Mouse (Mus musculus): ENCODE data around the gene Olfr1093. TPM values are rescaled to one million over a fixed set of nuclear protein-coding genes. Genes with fewer than 3 reads are reported as not detected.

Gene Olfr1093
- not detected in 2 replicates for polyA plus RNA-seq (2016; fragmentation: Nextera tagmentation; extraction: Ambion mirVana)

DNA sequence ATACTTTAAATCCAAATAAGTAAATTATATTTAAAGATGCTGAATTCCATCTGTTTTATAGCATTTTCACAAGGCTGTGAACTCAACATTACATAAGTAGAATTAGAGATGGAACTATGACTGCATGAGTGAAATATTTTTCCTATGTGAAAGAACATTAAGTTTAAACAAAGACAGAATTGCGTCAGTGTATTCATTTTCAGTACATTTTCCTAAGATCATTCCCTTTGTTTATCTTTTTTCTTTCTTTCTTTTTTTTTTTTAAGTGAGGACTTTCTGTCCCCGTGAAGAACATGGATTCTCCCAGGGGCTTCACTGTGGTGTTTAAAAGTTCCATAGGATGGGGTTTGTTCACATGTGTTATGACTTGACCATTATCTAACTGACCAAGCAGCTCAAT, at the start of gene Olfr1093:
TSS of gene Olfr1093 (plus strand) at position 301 of the 400 bp plus-strand sequence.
- H3K9ac ChIP-seq, result no peak within 1 kb of the TSS
- H3K36me3 ChIP-seq (replicated peaks), result no peaks in the 10 kb centered on the region
- no peak within 1 kb of the TSS for H3K4me3 ChIP-seq (replicated peaks)
- H3K4me2 ChIP-seq, result no peak within 1 kb of the TSS
- H3K27ac ChIP-seq, result no peak within 1 kb of the TSS
- H3K4me1 ChIP-seq, result no peaks in the 10 kb centered on the region
- WGBS, result 84% methylated on average over 2 of the region's 2 CpGs
- no peak for ATAC-seq (ENCODE audit: low FRiP score)
- H3K9me3 ChIP-seq, result no peaks in the 10 kb centered on the region
- H3K27me3 ChIP-seq, result no peaks in the 10 kb centered on the region

DNA sequence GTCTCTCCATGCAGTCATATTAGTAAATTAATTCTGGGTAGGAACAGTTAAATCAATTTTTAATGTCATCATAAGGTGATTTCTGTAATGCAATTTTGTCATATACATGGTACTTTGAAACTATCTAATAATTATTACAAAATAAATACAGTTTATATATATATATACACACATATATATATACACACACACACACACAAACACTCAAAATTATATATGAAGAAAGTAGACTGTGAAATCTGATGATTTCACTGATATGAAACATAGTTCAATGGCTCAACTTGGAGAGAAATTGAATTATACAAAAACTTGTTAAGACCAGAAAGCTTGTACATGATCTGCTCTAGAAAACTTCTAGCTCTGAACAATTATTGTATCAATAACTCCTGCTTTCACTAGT, 48.7 kb upstream of the Olfr1093 start, which contains the start of gene Olfr1089:
TSS of gene Olfr1089 (minus strand) at position 101 of the 400 bp plus-strand sequence.
- Histone ChIP-seq H3K27me3 (no peaks in the 10 kb centered on the region), H3K36me3 (replicated peaks) (no peaks in the 10 kb centered on the region), H3K9ac (no peak within 1 kb of the TSS), H3K4me2 (no peak within 1 kb of the TSS), H3K4me3 (replicated peaks) (no peak within 1 kb of the TSS), H3K9me3 (no peaks in the 10 kb centered on the region), H3K27ac (no peak within 1 kb of the TSS), H3K4me1 (no peaks in the 10 kb centered on the region)
- no peak for ATAC-seq (ENCODE audit: low FRiP score)

DNA sequence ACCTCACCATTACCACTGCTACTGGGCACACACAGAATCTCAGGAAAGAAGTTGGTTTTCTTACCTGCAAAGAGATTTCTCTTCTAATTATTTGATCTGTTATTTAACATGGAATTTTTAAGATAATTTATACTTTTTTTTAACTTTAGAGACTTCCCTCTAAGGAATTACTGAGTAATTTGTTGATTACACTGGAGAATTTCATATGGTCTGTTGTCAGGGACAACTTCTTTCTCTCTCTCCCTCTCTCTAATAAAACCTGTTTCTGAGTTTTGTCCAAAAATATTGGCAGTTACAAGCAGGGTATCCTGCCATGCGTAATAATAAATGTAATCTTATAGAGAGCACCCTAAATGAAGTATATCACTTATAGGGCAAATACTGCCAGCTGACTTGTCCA, 23.4 kb upstream of the Olfr1093 start, which contains the start of gene Olfr1090:
TSS of gene Olfr1090 (minus strand) at position 101 of the 400 bp plus-strand sequence.
- H3K9me3 ChIP-seq, result no peaks in the 10 kb centered on the region
- H3K4me2 ChIP-seq, result no peak within 1 kb of the TSS
- ATAC-seq (ENCODE audit: low FRiP score), result no peak
- H3K4me1 ChIP-seq, result no peaks in the 10 kb centered on the region
- H3K27ac ChIP-seq, result no peak within 1 kb of the TSS
- 87% methylated on average over 1 of the region's 1 CpGs for WGBS
- H3K4me3 ChIP-seq (replicated peaks), result no peak within 1 kb of the TSS
- H3K9ac ChIP-seq, result no peak within 1 kb of the TSS
- no peaks in the 10 kb centered on the region for H3K36me3 ChIP-seq (replicated peaks)
- H3K27me3 ChIP-seq, result no peaks in the 10 kb centered on the region

DNA sequence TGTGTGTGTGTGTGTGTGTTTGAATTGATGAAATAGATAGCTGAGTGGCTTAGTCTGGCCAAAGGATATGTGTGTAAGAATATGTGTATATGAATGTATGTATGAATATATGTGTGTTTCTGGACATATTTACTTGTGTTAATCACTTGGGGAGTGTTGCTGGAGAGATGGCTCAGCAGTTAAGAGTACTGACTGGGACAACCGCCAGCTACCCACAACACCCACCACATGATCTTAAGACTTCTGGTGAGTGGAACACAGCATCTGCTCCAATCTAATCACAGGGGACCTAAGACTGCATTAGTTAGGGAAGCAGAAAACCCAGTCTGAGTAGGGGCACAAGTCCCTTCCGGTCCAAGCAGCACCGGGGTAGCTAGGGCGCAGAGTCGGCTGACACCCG, 21.2 kb upstream of the Olfr1093 start:
- H3K27ac ChIP-seq, result no peak overlapping the region
- 98% methylated on average over 6 of the region's 6 CpGs for WGBS
- H3K4me2 ChIP-seq, result no peak overlapping the region
- H3K9me3 ChIP-seq, result no peaks in the 10 kb centered on the region
- no peaks in the 10 kb centered on the region for H3K27me3 ChIP-seq
- H3K4me1 ChIP-seq, result no peaks in the 10 kb centered on the region
- no peaks in the 10 kb centered on the region for H3K36me3 ChIP-seq (replicated peaks)
- H3K4me3 ChIP-seq (replicated peaks), result no peak overlapping the region
- ATAC-seq (ENCODE audit: low FRiP score), result no peak
- no peak overlapping the region for H3K9ac ChIP-seq

DNA sequence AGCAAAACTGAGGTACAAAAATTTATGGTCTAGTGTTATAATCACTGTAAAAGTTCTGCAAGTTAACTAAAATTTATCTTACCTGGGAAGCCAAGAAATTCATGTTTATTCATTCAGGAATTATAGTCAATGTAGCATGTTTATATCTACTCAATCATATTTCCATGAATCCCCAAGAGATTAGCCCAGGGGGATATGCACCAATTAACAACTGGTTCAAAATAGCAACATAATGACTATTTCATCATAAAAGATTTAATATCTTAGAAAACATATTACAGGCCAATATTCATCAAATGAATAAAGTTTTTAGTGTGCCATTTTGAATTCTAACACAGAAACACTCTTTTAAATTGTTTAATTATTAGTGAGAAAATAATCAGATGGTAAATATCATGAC, 27.6 kb downstream of the Olfr1093 start, which contains the start of gene Olfr141:
TSS of gene Olfr141 (minus strand) at position 101 of the 400 bp plus-strand sequence.
- H3K4me3 ChIP-seq (replicated peaks), result no peak within 1 kb of the TSS
- ATAC-seq (ENCODE audit: low FRiP score), result no peak

DNA sequence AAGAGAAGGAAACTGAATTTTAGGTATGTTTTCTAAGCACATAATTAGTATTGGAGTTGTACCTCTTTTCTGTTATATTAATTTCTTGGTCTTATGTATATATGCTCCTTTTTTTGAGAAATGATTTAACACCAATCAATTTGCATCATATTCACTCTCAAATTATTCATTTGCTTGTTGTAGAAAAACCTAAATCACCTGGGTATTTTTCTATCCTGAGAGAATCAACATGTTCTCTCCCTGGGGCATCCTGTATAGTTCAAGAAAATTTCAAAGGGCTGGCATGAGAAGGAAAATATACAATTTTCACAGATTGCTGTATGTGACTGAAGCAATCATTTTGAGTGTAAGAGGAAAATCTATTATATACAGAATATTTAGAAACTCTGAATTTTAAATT, 42.1 kb downstream of the Olfr1093 start, which contains the start of gene Olfr1094:
TSS of gene Olfr1094 (plus strand) at position 301 of the 400 bp plus-strand sequence.
- Histone ChIP-seq H3K4me2 (no peak within 1 kb of the TSS), H3K4me1 (no peaks in the 10 kb centered on the region), H3K27ac (no peak within 1 kb of the TSS), H3K9me3 (no peaks in the 10 kb centered on the region), H3K4me3 (replicated peaks) (no peak within 1 kb of the TSS), H3K27me3 (no peaks in the 10 kb centered on the region), H3K36me3 (replicated peaks) (no peaks in the 10 kb centered on the region), H3K9ac (no peak within 1 kb of the TSS)
- ATAC-seq (ENCODE audit: low FRiP score), result no peak

More for the DNA sequence above, 27.6 kb downstream of the Olfr1093 start, which contains the start of gene Olfr141:
- Histone ChIP-seq H3K9me3 (no peaks in the 10 kb centered on the region), H3K27ac (no peak within 1 kb of the TSS), H3K4me2 (no peak within 1 kb of the TSS), H3K9ac (no peak within 1 kb of the TSS), H3K27me3 (no peaks in the 10 kb centered on the region), H3K4me1 (no peaks in the 10 kb centered on the region), H3K36me3 (replicated peaks) (no peaks in the 10 kb centered on the region)

Other genes starting within 250 kb of the Olfr1093 start
- not detected in 2 replicates for gene Olfr1079, start 240.0 kb upstream of the Olfr1093 start, polyA plus RNA-seq (2016; fragmentation: Nextera tagmentation; extraction: Ambion mirVana)
- gene Olfr1080, start 224.2 kb upstream of the Olfr1093 start, polyA plus RNA-seq (2016; fragmentation: Nextera tagmentation; extraction: Ambion mirVana), result not detected in 2 replicates
- not detected in 2 replicates for gene Olfr1082, start 183.5 kb upstream of the Olfr1093 start, polyA plus RNA-seq (2016; fragmentation: Nextera tagmentation; extraction: Ambion mirVana)
- not detected in 2 replicates for gene Olfr1084, start 142.8 kb upstream of the Olfr1093 start, polyA plus RNA-seq (2016; fragmentation: Nextera tagmentation; extraction: Ambion mirVana)
- gene Olfr1085, start 120.5 kb upstream of the Olfr1093 start, polyA plus RNA-seq (2016; fragmentation: Nextera tagmentation; extraction: Ambion mirVana), result not detected in 2 replicates
- gene Olfr1086, start 102.4 kb upstream of the Olfr1093 start, polyA plus RNA-seq (2016; fragmentation: Nextera tagmentation; extraction: Ambion mirVana), result not detected in 2 replicates
- not detected in 2 replicates for gene Olfr1087, start 84.1 kb upstream of the Olfr1093 start, polyA plus RNA-seq (2016; fragmentation: Nextera tagmentation; extraction: Ambion mirVana)
- not detected in 2 replicates for gene Olfr1089, start 48.8 kb upstream of the Olfr1093 start, polyA plus RNA-seq (2016; fragmentation: Nextera tagmentation; extraction: Ambion mirVana)
- not detected in 2 replicates for gene Olfr1090, start 23.5 kb upstream of the Olfr1093 start, polyA plus RNA-seq (2016; fragmentation: Nextera tagmentation; extraction: Ambion mirVana)
- not detected in 2 replicates for gene Olfr141, start 27.5 kb downstream of the Olfr1093 start, polyA plus RNA-seq (2016; fragmentation: Nextera tagmentation; extraction: Ambion mirVana)
- gene Olfr1094, start 42.2 kb downstream of the Olfr1093 start, polyA plus RNA-seq (2016; fragmentation: Nextera tagmentation; extraction: Ambion mirVana), result not detected in 2 replicates
- not detected in 2 replicates for gene Olfr1095, start 69.2 kb downstream of the Olfr1093 start, polyA plus RNA-seq (2016; fragmentation: Nextera tagmentation; extraction: Ambion mirVana)
- gene Gm13723, start 92.3 kb downstream of the Olfr1093 start, polyA plus RNA-seq (2016; fragmentation: Nextera tagmentation; extraction: Ambion mirVana), result not detected in 2 replicates
- gene Olfr1097, start 109.7 kb downstream of the Olfr1093 start, polyA plus RNA-seq (2016; fragmentation: Nextera tagmentation; extraction: Ambion mirVana), result not detected in 2 replicates
- gene Olfr1098, start 142.1 kb downstream of the Olfr1093 start, polyA plus RNA-seq (2016; fragmentation: Nextera tagmentation; extraction: Ambion mirVana), result not detected in 2 replicates
- not detected in 2 replicates for gene Olfr1099, start 178.2 kb downstream of the Olfr1093 start, polyA plus RNA-seq (2016; fragmentation: Nextera tagmentation; extraction: Ambion mirVana)
- not detected in 2 replicates for gene Olfr1100, start 197.5 kb downstream of the Olfr1093 start, polyA plus RNA-seq (2016; fragmentation: Nextera tagmentation; extraction: Ambion mirVana)
- not detected in 2 replicates for gene Olfr1101, start 208.7 kb downstream of the Olfr1093 start, polyA plus RNA-seq (2016; fragmentation: Nextera tagmentation; extraction: Ambion mirVana)
- gene Olfr1102, start 215.9 kb downstream of the Olfr1093 start, polyA plus RNA-seq (2016; fragmentation: Nextera tagmentation; extraction: Ambion mirVana), result not detected in 2 replicates
- gene Olfr1104, start 244.6 kb downstream of the Olfr1093 start, polyA plus RNA-seq (2016; fragmentation: Nextera tagmentation; extraction: Ambion mirVana), result not detected in 2 replicates

All from forebrain, embryonic 12.5 days (tissue).